Mouse (Mus musculus): Measurements from ENCODE around the gene Tspan10. TPM values are rescaled to one million over a fixed set of nuclear protein-coding genes. Genes with fewer than 3 reads are reported as not detected.

The Tspan10 gene
- not detected for polyA plus RNA-seq (2014; fragmentation: Illumina TruSeq; extraction: RNeasy Lipid Tissue Mini Kit (QIAGEN cat#74804); ENCODE audit: low read depth, low replicate concordance)

DNA sequence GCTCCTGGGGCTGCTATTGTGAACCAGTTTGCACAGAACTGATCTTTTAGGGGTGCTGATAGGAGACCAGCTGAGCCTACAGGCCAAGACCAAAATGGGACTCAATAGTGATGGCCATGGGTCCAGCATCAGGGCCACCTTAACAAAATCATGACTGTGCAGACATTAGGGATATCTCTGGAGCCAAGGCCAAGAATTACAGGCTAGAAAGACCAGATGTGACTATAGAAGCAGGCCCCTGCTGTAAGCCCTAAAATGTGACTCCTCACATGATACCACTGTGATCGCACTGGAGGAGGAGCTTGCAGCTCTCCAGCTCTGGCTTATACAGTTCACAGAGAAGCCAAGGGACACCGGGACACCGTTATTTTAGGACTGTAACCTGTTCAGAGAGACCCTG is at the start of gene Tspan10:
Gene Tspan10, plus strand, starts transcription at position 301 of the 400 bp plus-strand sequence.

GRCm38 (mm10) chr11:120437152-120437856 is 5.1 kb upstream of the Tspan10 start, which contains the start of gene Nploc4:
Gene Nploc4, minus strand, starts transcription at chr11:120437708.

DNA sequence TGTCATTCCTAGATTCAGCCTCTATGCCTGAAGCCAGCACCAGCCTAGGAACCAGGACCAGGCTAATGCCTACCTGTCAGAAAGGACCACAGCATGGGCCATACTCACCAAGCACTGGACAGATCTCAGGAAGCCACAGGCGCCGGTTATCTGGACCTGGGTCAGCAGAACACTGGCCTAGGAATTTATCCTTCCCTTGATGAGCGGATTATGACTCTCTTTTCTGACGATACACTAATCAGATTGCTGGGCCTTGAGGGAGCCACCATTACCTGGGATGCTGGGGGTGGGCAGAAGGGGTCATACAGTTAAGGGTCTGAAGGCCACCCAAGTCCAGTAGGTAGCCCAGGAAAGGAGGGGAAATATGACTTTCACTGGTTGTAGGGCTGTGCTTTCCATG is 10.9 kb downstream of the Tspan10 start, which contains the start of gene Pde6g:
Gene Pde6g, minus strand, starts transcription at position 195 of the 400 bp plus-strand sequence.

GRCm38 (mm10) chr11:120457772-120458751 is 15.6 kb downstream of the Tspan10 start, which contains the start of the genes Oxld1 and Ccdc137:
Gene Oxld1, minus strand, starts transcription at chr11:120458068.
Gene Ccdc137, plus strand, starts transcription at chr11:120458115.

GRCm38 (mm10) chr11:120467051-120467735 is 24.7 kb downstream of the Tspan10 start, which contains the start of gene Arl16:
Gene Arl16, minus strand, starts transcription at chr11:120467607.

GRCm38 (mm10) chr11:120484265-120484981 is 42.0 kb downstream of the Tspan10 start, which contains the start of gene Mrpl12:
Gene Mrpl12, plus strand, starts transcription at chr11:120484613.

GRCm38 (mm10) chr11:120491317-120492023 is 49.0 kb downstream of the Tspan10 start, which contains the start of gene Slc25a10:
Gene Slc25a10, plus strand, starts transcription at chr11:120491840.

Other genes with a start within 250 kb of the Tspan10 start
- gene Bahcc1, start 209.7 kb upstream of the Tspan10 start, polyA plus RNA-seq (2014; fragmentation: Illumina TruSeq; extraction: RNeasy Lipid Tissue Mini Kit (QIAGEN cat#74804); ENCODE audit: low read depth, low replicate concordance): 2.0 TPM
- 1,187 TPM for gene Actg1, start 94.1 kb upstream of the Tspan10 start, polyA plus RNA-seq (2014; fragmentation: Illumina TruSeq; extraction: RNeasy Lipid Tissue Mini Kit (QIAGEN cat#74804); ENCODE audit: low read depth, low replicate concordance)
- gene Fscn2, start 81.1 kb upstream of the Tspan10 start, polyA plus RNA-seq (2014; fragmentation: Illumina TruSeq; extraction: RNeasy Lipid Tissue Mini Kit (QIAGEN cat#74804); ENCODE audit: low read depth, low replicate concordance): not detected
- gene Faap100, start 63.9 kb upstream of the Tspan10 start, polyA plus RNA-seq (2014; fragmentation: Illumina TruSeq; extraction: RNeasy Lipid Tissue Mini Kit (QIAGEN cat#74804); ENCODE audit: low read depth, low replicate concordance): not detected
- 13.2 TPM for gene Nploc4, start 4.9 kb upstream of the Tspan10 start, polyA plus RNA-seq (2014; fragmentation: Illumina TruSeq; extraction: RNeasy Lipid Tissue Mini Kit (QIAGEN cat#74804); ENCODE audit: low read depth, low replicate concordance)
- gene Pde6g, start 10.9 kb downstream of the Tspan10 start, polyA plus RNA-seq (2014; fragmentation: Illumina TruSeq; extraction: RNeasy Lipid Tissue Mini Kit (QIAGEN cat#74804); ENCODE audit: low read depth, low replicate concordance): not detected
- 0.63 TPM for gene Oxld1, start 15.4 kb downstream of the Tspan10 start, polyA plus RNA-seq (2014; fragmentation: Illumina TruSeq; extraction: RNeasy Lipid Tissue Mini Kit (QIAGEN cat#74804); ENCODE audit: low read depth, low replicate concordance)
- 12.7 TPM for gene Ccdc137, start 15.5 kb downstream of the Tspan10 start, polyA plus RNA-seq (2014; fragmentation: Illumina TruSeq; extraction: RNeasy Lipid Tissue Mini Kit (QIAGEN cat#74804); ENCODE audit: low read depth, low replicate concordance)
- 10.9 TPM for gene Arl16, start 25.0 kb downstream of the Tspan10 start, polyA plus RNA-seq (2014; fragmentation: Illumina TruSeq; extraction: RNeasy Lipid Tissue Mini Kit (QIAGEN cat#74804); ENCODE audit: low read depth, low replicate concordance)
- gene Mrpl12, start 42.0 kb downstream of the Tspan10 start, polyA plus RNA-seq (2014; fragmentation: Illumina TruSeq; extraction: RNeasy Lipid Tissue Mini Kit (QIAGEN cat#74804); ENCODE audit: low read depth, low replicate concordance): 4.1 TPM
- 1.6 TPM for gene Slc25a10, start 49.2 kb downstream of the Tspan10 start, polyA plus RNA-seq (2014; fragmentation: Illumina TruSeq; extraction: RNeasy Lipid Tissue Mini Kit (QIAGEN cat#74804); ENCODE audit: low read depth, low replicate concordance)
- not detected for gene Gcgr, start 88.1 kb downstream of the Tspan10 start, polyA plus RNA-seq (2014; fragmentation: Illumina TruSeq; extraction: RNeasy Lipid Tissue Mini Kit (QIAGEN cat#74804); ENCODE audit: low read depth, low replicate concordance)
- not detected for gene Mcrip1, start 107.1 kb downstream of the Tspan10 start, polyA plus RNA-seq (2014; fragmentation: Illumina TruSeq; extraction: RNeasy Lipid Tissue Mini Kit (QIAGEN cat#74804); ENCODE audit: low read depth, low replicate concordance)
- not detected for gene Ppp1r27, start 108.5 kb downstream of the Tspan10 start, polyA plus RNA-seq (2014; fragmentation: Illumina TruSeq; extraction: RNeasy Lipid Tissue Mini Kit (QIAGEN cat#74804); ENCODE audit: low read depth, low replicate concordance)
- gene P4hb, start 130.6 kb downstream of the Tspan10 start, polyA plus RNA-seq (2014; fragmentation: Illumina TruSeq; extraction: RNeasy Lipid Tissue Mini Kit (QIAGEN cat#74804); ENCODE audit: low read depth, low replicate concordance): 172 TPM
- gene Arhgdia, start 139.0 kb downstream of the Tspan10 start, polyA plus RNA-seq (2014; fragmentation: Illumina TruSeq; extraction: RNeasy Lipid Tissue Mini Kit (QIAGEN cat#74804); ENCODE audit: low read depth, low replicate concordance): 30.1 TPM
- 24.4 TPM for gene Alyref, start 155.7 kb downstream of the Tspan10 start, polyA plus RNA-seq (2014; fragmentation: Illumina TruSeq; extraction: RNeasy Lipid Tissue Mini Kit (QIAGEN cat#74804); ENCODE audit: low read depth, low replicate concordance)
- 13.5 TPM for gene Anapc11, start 155.8 kb downstream of the Tspan10 start, polyA plus RNA-seq (2014; fragmentation: Illumina TruSeq; extraction: RNeasy Lipid Tissue Mini Kit (QIAGEN cat#74804); ENCODE audit: low read depth, low replicate concordance)
- gene Npb, start 165.8 kb downstream of the Tspan10 start, polyA plus RNA-seq (2014; fragmentation: Illumina TruSeq; extraction: RNeasy Lipid Tissue Mini Kit (QIAGEN cat#74804); ENCODE audit: low read depth, low replicate concordance): not detected
- gene Pcyt2, start 175.3 kb downstream of the Tspan10 start, polyA plus RNA-seq (2014; fragmentation: Illumina TruSeq; extraction: RNeasy Lipid Tissue Mini Kit (QIAGEN cat#74804); ENCODE audit: low read depth, low replicate concordance): 14.6 TPM
- gene Sirt7, start 182.6 kb downstream of the Tspan10 start, polyA plus RNA-seq (2014; fragmentation: Illumina TruSeq; extraction: RNeasy Lipid Tissue Mini Kit (QIAGEN cat#74804); ENCODE audit: low read depth, low replicate concordance): 13.4 TPM
- 13.6 TPM for gene Mafg, start 191.0 kb downstream of the Tspan10 start, polyA plus RNA-seq (2014; fragmentation: Illumina TruSeq; extraction: RNeasy Lipid Tissue Mini Kit (QIAGEN cat#74804); ENCODE audit: low read depth, low replicate concordance)
- gene Pycr1, start 201.1 kb downstream of the Tspan10 start, polyA plus RNA-seq (2014; fragmentation: Illumina TruSeq; extraction: RNeasy Lipid Tissue Mini Kit (QIAGEN cat#74804); ENCODE audit: low read depth, low replicate concordance): 5.8 TPM
- gene Myadml2, start 205.5 kb downstream of the Tspan10 start, polyA plus RNA-seq (2014; fragmentation: Illumina TruSeq; extraction: RNeasy Lipid Tissue Mini Kit (QIAGEN cat#74804); ENCODE audit: low read depth, low replicate concordance): not detected
- gene Notum, start 218.5 kb downstream of the Tspan10 start, polyA plus RNA-seq (2014; fragmentation: Illumina TruSeq; extraction: RNeasy Lipid Tissue Mini Kit (QIAGEN cat#74804); ENCODE audit: low read depth, low replicate concordance): not detected
- 2.6 TPM for gene Aspscr1, start 230.3 kb downstream of the Tspan10 start, polyA plus RNA-seq (2014; fragmentation: Illumina TruSeq; extraction: RNeasy Lipid Tissue Mini Kit (QIAGEN cat#74804); ENCODE audit: low read depth, low replicate concordance)

Measured in sigmoid colon, adult 10 weeks (tissue).